Mouse (Mus musculus): ENCODE measurements around the gene Krtap28-13. TPM values are rescaled to one million over a fixed set of nuclear protein-coding genes. Genes with fewer than 3 reads are reported as not detected.

The Krtap28-13 gene
- polyA plus RNA-seq, 1 experiment from 2014 or later = not detected

DNA sequence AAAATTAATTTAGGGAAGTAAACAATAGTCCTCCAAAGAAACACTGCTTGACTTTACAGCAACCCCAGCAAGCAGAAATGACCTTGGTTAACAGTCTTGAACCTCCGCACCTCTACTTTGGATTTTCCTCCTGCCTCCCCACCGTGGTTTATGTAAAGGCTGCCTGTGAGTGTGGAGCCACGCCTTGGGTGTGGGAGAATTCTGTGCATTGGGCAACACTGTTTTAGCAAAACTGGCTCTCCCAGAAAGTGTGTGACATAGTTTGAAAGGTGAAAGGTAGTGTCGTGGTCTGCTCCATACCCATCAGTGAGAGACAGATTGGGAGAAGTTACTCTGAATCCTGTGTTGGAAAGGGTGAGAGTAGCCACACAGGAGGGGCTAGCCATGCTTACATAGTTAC lies 21.6 kb upstream of the Krtap28-13 start:
- H3K27me3 ChIP-seq (ENCODE audit: control insufficient read depth, insufficient read depth, low read depth, low read length) = no peaks in the 10 kb centered on the region
- ATAC-seq (ENCODE audit: low read depth) = no peak

DNA sequence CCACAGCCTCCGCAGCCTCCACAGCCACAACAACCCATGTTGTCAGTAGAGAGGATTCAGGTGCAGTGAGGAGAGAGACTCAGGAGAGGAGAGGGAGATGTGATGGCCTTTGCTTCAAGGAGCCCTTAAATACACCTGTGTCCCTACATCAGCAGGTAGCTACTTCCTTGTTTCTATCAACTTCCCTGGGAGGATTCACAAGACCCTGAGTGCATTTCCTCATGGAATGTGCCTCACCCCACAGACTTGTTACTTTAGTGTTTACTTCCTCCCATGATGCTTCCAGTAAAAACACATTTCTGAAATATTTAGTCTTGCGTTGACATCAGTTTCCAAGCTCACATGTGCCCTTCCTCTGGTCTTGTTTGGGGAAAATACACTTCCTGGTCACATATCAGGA lies 18.4 kb upstream of the Krtap28-13 start, which contains the start of gene Krtap28-10:
Gene Krtap28-10, minus strand, starts transcription at position 101 of the 400 bp plus-strand sequence.
- Histone ChIP-seq H3K27me3 (ENCODE audit: control insufficient read depth, insufficient read depth, low read depth, low read length) (no peaks in the 10 kb centered on the region), H3K4me3 (ENCODE audit: low read depth, low read length) (no peak within 1 kb of the TSS), H3K9ac (ENCODE audit: low read depth, low read length) (no peak within 1 kb of the TSS), H3K9me3 (replicated peaks; ENCODE audit: control insufficient read depth, low read length) (no peaks in the 10 kb centered on the region), H3K4me2 (ENCODE audit: low read depth, low read length) (no peak within 1 kb of the TSS), H3K36me3 (ENCODE audit: control insufficient read depth, insufficient read depth) (no peaks in the 10 kb centered on the region), H3K27ac (ENCODE audit: low read length) (no peak within 1 kb of the TSS), H3K4me1 (ENCODE audit: control insufficient read depth, low read depth, low read length) (no peaks in the 10 kb centered on the region)
- no peak for ATAC-seq (ENCODE audit: low read depth)
- WGBS (ENCODE audit: insufficient replicate concordance) = 67% methylated on average over 2 of the region's 2 CpGs

More for the DNA sequence above, 21.6 kb upstream of the Krtap28-13 start:
- no peak overlapping the region for H3K4me2 ChIP-seq (ENCODE audit: low read depth, low read length)
- H3K9me3 ChIP-seq (replicated peaks; ENCODE audit: control insufficient read depth, low read length) = no peaks in the 10 kb centered on the region
- no peaks in the 10 kb centered on the region for H3K4me1 ChIP-seq (ENCODE audit: control insufficient read depth, low read depth, low read length)
- WGBS (ENCODE audit: insufficient replicate concordance) = 53% methylated on average over 4 of the region's 4 CpGs
- H3K4me3 ChIP-seq (ENCODE audit: low read depth, low read length) = no peak overlapping the region
- H3K9ac ChIP-seq (ENCODE audit: low read depth, low read length) = no peak overlapping the region
- no peak overlapping the region for H3K27ac ChIP-seq (ENCODE audit: low read length)
- H3K36me3 ChIP-seq (ENCODE audit: control insufficient read depth, insufficient read depth) = no peaks in the 10 kb centered on the region

DNA sequence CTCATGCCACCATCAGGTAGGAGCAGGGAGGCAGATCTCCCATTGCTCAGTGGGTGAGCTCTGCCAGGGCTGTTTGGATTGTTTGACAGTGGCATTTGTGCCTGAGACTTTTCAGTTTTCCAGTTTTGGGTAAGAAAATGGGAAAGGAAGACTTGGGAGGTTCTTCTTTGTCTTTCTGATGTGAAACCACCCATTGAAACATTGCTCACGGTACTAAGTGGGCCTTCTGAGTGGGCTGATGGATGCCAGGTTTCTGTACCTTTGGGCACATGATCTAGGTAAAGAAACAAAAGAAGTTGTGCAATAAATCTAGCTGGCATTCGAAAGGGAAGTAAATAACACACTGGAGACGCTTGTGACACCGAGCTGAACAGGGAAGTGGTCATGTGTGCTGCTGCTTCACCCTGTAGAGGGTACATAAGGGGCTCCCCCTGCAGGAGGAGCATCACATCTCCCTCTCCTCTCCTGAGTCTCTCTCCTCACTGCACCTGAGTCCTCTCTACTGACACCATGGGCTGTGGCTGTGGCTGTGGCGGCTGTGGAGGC lies 15.8 kb upstream of the Krtap28-13 start, which contains the start of gene Gm47969:
Gene Gm47969, plus strand, starts transcription at position 51 of the 546 bp plus-strand sequence.
- H3K4me2 ChIP-seq (ENCODE audit: low read depth, low read length) = no peak within 1 kb of the TSS
- no peaks in the 10 kb centered on the region for H3K4me1 ChIP-seq (ENCODE audit: control insufficient read depth, low read depth, low read length)
- ATAC-seq (ENCODE audit: low read depth) = no peak
- H3K9me3 ChIP-seq (replicated peaks; ENCODE audit: control insufficient read depth, low read length) = no peaks in the 10 kb centered on the region
- no peak within 1 kb of the TSS for H3K9ac ChIP-seq (ENCODE audit: low read depth, low read length)
- no peak within 1 kb of the TSS for H3K27ac ChIP-seq (ENCODE audit: low read length)
- WGBS (ENCODE audit: insufficient replicate concordance) = 29% methylated on average over 5 of the region's 5 CpGs
- no peak within 1 kb of the TSS for H3K4me3 ChIP-seq (ENCODE audit: low read depth, low read length)
- H3K36me3 ChIP-seq (ENCODE audit: control insufficient read depth, insufficient read depth) = no peaks in the 10 kb centered on the region
- H3K27me3 ChIP-seq (ENCODE audit: control insufficient read depth, insufficient read depth, low read depth, low read length) = no peaks in the 10 kb centered on the region

DNA sequence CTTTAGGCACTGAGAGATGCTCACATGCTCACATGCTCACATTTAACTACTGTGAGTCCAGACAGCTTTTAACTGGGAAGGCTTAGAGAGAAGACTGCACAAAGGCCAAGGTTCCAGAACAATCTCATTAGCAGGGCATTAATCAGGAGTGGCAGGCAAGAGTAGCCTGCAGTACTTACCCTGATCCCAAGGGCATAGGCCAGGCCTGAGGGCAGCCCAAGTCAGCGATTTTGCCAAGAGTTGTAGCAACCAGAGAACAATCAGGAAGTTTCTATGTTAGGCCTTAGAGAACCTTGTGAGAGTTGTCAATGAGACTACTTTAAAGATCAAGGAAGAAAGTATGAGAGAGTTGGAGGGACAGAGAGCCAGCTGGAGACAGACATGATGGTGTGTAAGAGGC lies 2.2 kb upstream of the Krtap28-13 start:
- Histone ChIP-seq H3K27me3 (ENCODE audit: control insufficient read depth, insufficient read depth, low read depth, low read length) (no peaks in the 10 kb centered on the region), H3K36me3 (ENCODE audit: control insufficient read depth, insufficient read depth) (no peaks in the 10 kb centered on the region), H3K27ac (ENCODE audit: low read length) (no peak overlapping the region), H3K4me1 (ENCODE audit: control insufficient read depth, low read depth, low read length) (no peaks in the 10 kb centered on the region), H3K9ac (ENCODE audit: low read depth, low read length) (no peak overlapping the region), H3K4me3 (ENCODE audit: low read depth, low read length) (no peak overlapping the region), H3K9me3 (replicated peaks; ENCODE audit: control insufficient read depth, low read length) (no peaks in the 10 kb centered on the region), H3K4me2 (ENCODE audit: low read depth, low read length) (no peak overlapping the region)
- no peak for ATAC-seq (ENCODE audit: low read depth)
- 50% methylated on average over 1 of the region's 1 CpGs for WGBS (ENCODE audit: insufficient replicate concordance)

DNA sequence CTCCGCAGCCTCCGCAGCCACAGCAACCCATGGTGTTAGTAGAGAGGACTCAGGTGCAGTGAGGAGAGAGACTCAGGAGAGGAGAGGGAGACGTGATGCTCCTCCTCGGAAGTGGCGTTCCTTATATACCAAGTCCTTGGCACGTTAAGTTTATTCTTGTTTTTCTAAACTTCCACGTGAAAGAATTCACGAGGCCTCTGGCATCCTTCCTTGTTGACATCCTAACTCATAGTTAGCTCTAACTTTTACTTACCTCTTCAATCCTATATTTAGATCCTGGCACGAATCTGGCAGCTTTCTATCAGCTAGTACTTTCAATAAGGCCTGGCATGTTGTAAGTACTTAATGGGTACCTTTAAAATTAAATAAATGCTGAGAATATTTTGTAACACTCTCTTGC lies 1.5 kb upstream of the Krtap28-13 start, which contains the start of gene A030005K14Rik:
Gene A030005K14Rik, minus strand, starts transcription at position 101 of the 400 bp plus-strand sequence.
- Histone ChIP-seq H3K4me2 (ENCODE audit: low read depth, low read length) (no peak within 1 kb of the TSS), H3K4me3 (ENCODE audit: low read depth, low read length) (no peak within 1 kb of the TSS), H3K27ac (ENCODE audit: low read length) (no peak within 1 kb of the TSS), H3K9me3 (replicated peaks; ENCODE audit: control insufficient read depth, low read length) (no peaks in the 10 kb centered on the region), H3K27me3 (ENCODE audit: control insufficient read depth, insufficient read depth, low read depth, low read length) (no peaks in the 10 kb centered on the region), H3K4me1 (ENCODE audit: control insufficient read depth, low read depth, low read length) (no peaks in the 10 kb centered on the region), H3K9ac (ENCODE audit: low read depth, low read length) (no peak within 1 kb of the TSS), H3K36me3 (ENCODE audit: control insufficient read depth, insufficient read depth) (no peaks in the 10 kb centered on the region)
- WGBS (ENCODE audit: insufficient replicate concordance) = 70% methylated on average over 9 of the region's 9 CpGs
- no peak for ATAC-seq (ENCODE audit: low read depth)

DNA sequence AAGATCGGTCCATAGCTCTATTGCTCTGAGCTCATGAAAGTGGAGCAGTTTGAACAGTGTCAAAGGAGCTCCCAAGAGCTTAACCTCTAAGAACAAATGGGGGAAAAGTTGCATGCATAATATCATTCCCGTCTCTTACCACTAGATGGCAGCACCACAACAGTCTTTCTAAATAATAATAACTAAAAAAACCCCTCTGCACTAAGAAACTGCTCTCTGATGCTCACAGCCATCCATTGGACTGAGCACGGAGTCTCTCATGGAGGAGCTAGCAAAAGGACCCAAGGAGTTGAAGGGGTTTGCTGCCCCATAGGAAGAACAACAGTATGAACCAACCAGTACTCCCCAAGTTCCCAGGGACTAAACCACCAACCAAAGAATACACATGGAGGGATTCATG lies 4.1 kb downstream of the Krtap28-13 start:
- ATAC-seq (ENCODE audit: low read depth) = no peak
- H3K4me2 ChIP-seq (ENCODE audit: low read depth, low read length) = no peak overlapping the region
- H3K27ac ChIP-seq (ENCODE audit: low read length) = no peak overlapping the region
- H3K4me1 ChIP-seq (ENCODE audit: control insufficient read depth, low read depth, low read length) = no peaks in the 10 kb centered on the region
- no peaks in the 10 kb centered on the region for H3K36me3 ChIP-seq (ENCODE audit: control insufficient read depth, insufficient read depth)
- 12% methylated on average over 3 of the region's 3 CpGs for WGBS (ENCODE audit: insufficient replicate concordance)
- H3K9me3 ChIP-seq (replicated peaks; ENCODE audit: control insufficient read depth, low read length) = no peaks in the 10 kb centered on the region
- no peak overlapping the region for H3K9ac ChIP-seq (ENCODE audit: low read depth, low read length)
- H3K4me3 ChIP-seq (ENCODE audit: low read depth, low read length) = no peak overlapping the region
- no peaks in the 10 kb centered on the region for H3K27me3 ChIP-seq (ENCODE audit: control insufficient read depth, insufficient read depth, low read depth, low read length)

DNA sequence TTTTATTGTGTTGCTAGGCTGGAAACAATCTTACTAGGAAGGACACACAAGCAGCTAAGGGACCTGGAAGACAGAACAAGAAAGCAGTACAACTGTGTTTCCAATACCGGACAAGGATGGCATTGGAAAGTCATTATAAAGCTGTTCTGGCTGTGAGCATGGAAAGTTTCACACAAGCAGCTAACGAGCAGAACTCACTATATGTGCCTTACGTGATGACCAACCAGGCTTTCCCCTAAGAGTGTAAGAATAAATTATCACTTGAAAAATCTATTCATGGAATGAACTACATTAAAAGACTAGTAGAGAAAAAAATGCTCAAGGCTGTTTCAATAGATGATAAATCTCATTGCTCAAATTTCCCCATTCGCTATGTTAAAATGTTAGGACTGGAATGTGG lies 5.8 kb downstream of the Krtap28-13 start:
- H3K27ac ChIP-seq (ENCODE audit: low read length) = no peak overlapping the region
- H3K4me1 ChIP-seq (ENCODE audit: control insufficient read depth, low read depth, low read length) = no peaks in the 10 kb centered on the region
- H3K4me2 ChIP-seq (ENCODE audit: low read depth, low read length) = no peak overlapping the region
- no peak for ATAC-seq (ENCODE audit: low read depth)
- no peak overlapping the region for H3K4me3 ChIP-seq (ENCODE audit: low read depth, low read length)
- 79% methylated on average over 4 of the region's 4 CpGs for WGBS (ENCODE audit: insufficient replicate concordance)
- H3K27me3 ChIP-seq (ENCODE audit: control insufficient read depth, insufficient read depth, low read depth, low read length) = no peaks in the 10 kb centered on the region
- no peaks in the 10 kb centered on the region for H3K36me3 ChIP-seq (ENCODE audit: control insufficient read depth, insufficient read depth)
- no peak overlapping the region for H3K9ac ChIP-seq (ENCODE audit: low read depth, low read length)
- no peaks in the 10 kb centered on the region for H3K9me3 ChIP-seq (replicated peaks; ENCODE audit: control insufficient read depth, low read length)

DNA sequence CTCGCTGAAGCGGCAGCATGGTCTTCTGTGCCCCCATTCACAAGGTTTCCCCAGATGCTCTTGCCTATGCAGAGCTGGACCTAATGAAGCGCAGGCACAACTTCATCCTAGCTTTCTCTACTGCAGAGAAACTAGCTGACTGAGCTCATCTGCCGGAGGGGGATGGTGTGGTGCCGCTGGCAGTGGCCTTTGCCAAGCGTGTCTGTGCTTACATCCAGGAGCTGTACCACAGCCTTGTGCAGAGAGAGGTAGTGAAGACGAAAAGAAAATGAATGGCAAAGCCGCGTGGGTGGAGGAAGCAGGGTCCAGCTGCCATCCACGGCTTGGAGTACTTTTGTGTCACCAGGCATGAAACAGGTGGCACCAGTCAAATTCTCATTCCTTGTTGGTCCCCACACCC lies 6.5 kb downstream of the Krtap28-13 start:
- H3K4me1 ChIP-seq (ENCODE audit: control insufficient read depth, low read depth, low read length) = no peaks in the 10 kb centered on the region
- H3K4me2 ChIP-seq (ENCODE audit: low read depth, low read length) = no peak overlapping the region
- H3K4me3 ChIP-seq (ENCODE audit: low read depth, low read length) = no peak overlapping the region
- 69% methylated on average over 10 of the region's 10 CpGs for WGBS (ENCODE audit: insufficient replicate concordance)
- no peak overlapping the region for H3K27ac ChIP-seq (ENCODE audit: low read length)
- no peak overlapping the region for H3K9ac ChIP-seq (ENCODE audit: low read depth, low read length)
- H3K27me3 ChIP-seq (ENCODE audit: control insufficient read depth, insufficient read depth, low read depth, low read length) = no peaks in the 10 kb centered on the region
- no peak for ATAC-seq (ENCODE audit: low read depth)
- no peaks in the 10 kb centered on the region for H3K36me3 ChIP-seq (ENCODE audit: control insufficient read depth, insufficient read depth)
- H3K9me3 ChIP-seq (replicated peaks; ENCODE audit: control insufficient read depth, low read length) = no peaks in the 10 kb centered on the region

DNA sequence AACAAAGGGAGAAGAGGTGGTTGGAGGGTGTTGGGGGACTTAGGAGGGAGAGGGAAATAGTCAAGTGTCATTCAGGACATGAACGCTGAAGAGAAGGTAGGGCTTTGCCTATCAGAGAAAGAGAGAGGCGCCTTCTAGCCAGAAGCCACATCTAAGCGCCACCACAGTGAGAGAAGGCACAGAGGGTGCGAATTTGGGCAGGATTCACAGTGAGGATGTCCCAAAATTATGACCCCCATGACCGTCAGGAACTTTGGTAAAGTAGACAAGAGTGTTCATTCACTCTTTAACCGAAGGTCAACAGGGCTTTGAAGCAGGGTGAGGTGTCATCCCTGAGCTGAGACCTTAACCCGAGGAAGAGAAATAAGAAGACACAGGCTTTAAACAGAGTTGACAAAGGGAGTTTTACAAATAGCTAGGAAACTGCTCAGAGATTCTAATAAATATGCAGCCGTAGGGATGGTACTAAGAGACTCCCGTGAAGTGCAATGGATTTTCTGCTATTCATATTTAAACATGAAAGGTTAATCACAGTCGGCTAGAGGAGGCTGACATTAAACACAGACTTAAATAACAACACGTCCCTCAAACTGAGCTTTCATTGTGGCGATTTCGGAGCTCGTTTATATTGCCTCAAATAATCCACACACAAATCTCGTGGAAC lies 14.9 kb downstream of the Krtap28-13 start:
- 32% methylated on average over 15 of the region's 15 CpGs for WGBS (ENCODE audit: insufficient replicate concordance)
- no peak overlapping the region for H3K9ac ChIP-seq (ENCODE audit: low read depth, low read length)
- no peak overlapping the region for H3K4me3 ChIP-seq (ENCODE audit: low read depth, low read length)
- H3K9me3 ChIP-seq (replicated peaks; ENCODE audit: control insufficient read depth, low read length) = no peaks in the 10 kb centered on the region
- ATAC-seq (ENCODE audit: low read depth) = no peak
- no peaks in the 10 kb centered on the region for H3K4me1 ChIP-seq (ENCODE audit: control insufficient read depth, low read depth, low read length)
- no peaks in the 10 kb centered on the region for H3K27me3 ChIP-seq (ENCODE audit: control insufficient read depth, insufficient read depth, low read depth, low read length)
- H3K4me2 ChIP-seq (ENCODE audit: low read depth, low read length) = no peak overlapping the region
- H3K36me3 ChIP-seq (ENCODE audit: control insufficient read depth, insufficient read depth) = no peaks in the 10 kb centered on the region
- H3K27ac ChIP-seq (ENCODE audit: low read length) = no peak overlapping the region
